Mouse (Mus musculus): ENCODE results near the gene Nav2. TPM values are rescaled to one million over a fixed set of nuclear protein-coding genes. Genes with fewer than 3 reads are reported as not detected.

Nav2 gene
- polyA plus RNA-seq, 1 experiment, result 51.7 TPM

DNA sequence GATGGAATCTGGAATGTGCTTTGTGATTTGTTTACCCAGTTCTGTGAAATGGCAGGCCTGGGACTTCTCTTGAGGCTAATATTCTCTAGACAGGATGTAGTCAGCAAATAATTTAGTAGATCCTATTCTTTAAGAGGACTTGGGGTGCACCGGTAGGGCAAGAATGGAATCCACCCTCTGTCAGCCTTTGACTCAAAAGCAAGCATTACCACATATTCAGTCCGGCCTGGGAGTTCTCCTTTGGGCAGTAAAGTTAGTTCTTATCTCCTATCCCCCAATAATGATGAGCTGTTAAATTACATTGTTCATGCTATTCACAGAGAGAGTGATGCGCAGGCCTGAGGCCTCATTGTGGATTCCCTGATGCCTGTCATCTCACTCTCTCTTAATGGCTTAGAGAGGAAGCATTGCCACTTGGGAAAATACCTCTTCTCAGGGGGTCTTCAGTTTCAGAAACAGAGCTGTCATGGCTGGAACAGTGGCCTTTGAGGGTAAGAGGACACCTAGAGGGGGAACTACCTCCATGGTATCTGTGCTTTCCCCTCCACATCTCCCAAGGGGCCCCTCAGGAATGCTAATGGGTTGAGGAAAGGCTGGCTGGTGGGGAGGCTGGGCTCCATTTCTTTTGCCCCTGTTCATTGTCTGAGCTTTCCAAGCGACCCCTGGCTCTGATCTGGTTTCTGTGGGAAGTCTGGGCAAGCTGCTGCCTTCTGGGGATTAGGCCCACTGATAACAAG is 133.0 kb downstream of the Nav2 start:
- H3K27me3 ChIP-seq (ENCODE audit: control insufficient read depth, insufficient read depth, low read length, poor library complexity, severe bottlenecking), result no peaks in the 10 kb centered on the region
- H3K9me3 ChIP-seq (replicated peaks; ENCODE audit: control insufficient read depth, insufficient read depth, low read length, poor library complexity, severe bottlenecking), result no peaks in the 10 kb centered on the region
- no peak overlapping the region for H3K27ac ChIP-seq (ENCODE audit: insufficient read depth, low read length)
- no peaks in the 10 kb centered on the region for H3K4me1 ChIP-seq (ENCODE audit: control insufficient read depth, insufficient read depth, low read length)
- H3K4me3 ChIP-seq (ENCODE audit: low read depth, low read length), result no peak overlapping the region
- H3K36me3 ChIP-seq (ENCODE audit: control insufficient read depth, insufficient read depth, low read length, poor library complexity, severe bottlenecking), result no peaks in the 10 kb centered on the region
- H3K9ac ChIP-seq (ENCODE audit: low read depth, poor library complexity, severe bottlenecking), result no peak overlapping the region
- TF ChIP-seq EP300 (IDR thresholded peaks at IDR 0.05; ENCODE audit: insufficient read depth, low read depth, low read length) (no peak), CTCF (IDR thresholded peaks at IDR 0.05; ENCODE audit: low read depth, low read length) (no peak), POLR2A (IDR thresholded peaks at IDR 0.05; ENCODE audit: insufficient read depth, low read length) (no peak)

DNA sequence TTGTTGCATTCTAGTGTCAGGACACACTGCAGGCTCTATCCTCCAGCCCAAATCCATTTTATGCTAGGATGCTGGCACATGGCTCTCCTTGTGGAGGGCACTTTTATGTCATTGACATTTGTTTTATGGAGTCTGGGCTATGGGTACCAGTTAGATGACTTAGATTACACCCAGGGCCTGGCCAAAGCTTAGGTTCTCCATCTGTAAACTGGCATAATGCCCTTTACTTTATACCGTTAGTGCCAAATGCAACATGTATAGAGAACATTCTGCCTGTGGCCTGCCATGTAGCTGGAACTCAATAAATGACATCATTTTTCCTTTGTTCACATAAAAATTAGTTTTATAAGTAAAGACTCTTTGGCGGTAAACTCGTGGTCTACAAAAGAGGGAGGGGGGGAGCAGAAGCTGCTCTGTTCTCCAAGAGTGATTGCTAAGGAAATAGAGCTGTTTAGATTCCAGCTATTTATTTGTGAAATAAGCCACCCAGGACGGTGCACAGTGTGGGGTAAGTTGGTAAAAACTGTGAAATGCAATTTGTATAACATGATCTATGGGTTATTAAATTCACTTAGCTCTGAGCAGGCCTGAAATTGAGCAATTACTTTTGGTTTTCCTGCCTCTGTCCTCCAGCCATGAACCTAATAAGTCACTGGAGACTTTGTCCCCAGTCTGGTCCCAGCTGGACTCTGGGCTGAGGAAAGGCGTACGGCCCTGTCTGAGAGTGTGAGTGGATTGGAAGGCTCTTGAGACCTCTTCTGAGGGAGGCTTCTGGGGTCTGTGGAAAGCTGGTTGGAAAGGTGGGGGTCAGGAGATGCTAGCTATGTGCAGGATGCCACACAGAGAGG is 137.2 kb downstream of the Nav2 start:
- H3K27me3 ChIP-seq (ENCODE audit: control insufficient read depth, insufficient read depth, low read length, poor library complexity, severe bottlenecking), result no peaks in the 10 kb centered on the region
- TF ChIP-seq CTCF (IDR thresholded peaks at IDR 0.05; ENCODE audit: low read depth, low read length) (no peak), POLR2A (IDR thresholded peaks at IDR 0.05; ENCODE audit: insufficient read depth, low read length) (no peak), EP300 (IDR thresholded peaks at IDR 0.05; ENCODE audit: insufficient read depth, low read depth, low read length) (no peak)
- H3K36me3 ChIP-seq (ENCODE audit: control insufficient read depth, insufficient read depth, low read length, poor library complexity, severe bottlenecking), result no peaks in the 10 kb centered on the region
- no peaks in the 10 kb centered on the region for H3K4me1 ChIP-seq (ENCODE audit: control insufficient read depth, insufficient read depth, low read length)
- H3K27ac ChIP-seq (ENCODE audit: insufficient read depth, low read length), result no peak overlapping the region
- H3K9me3 ChIP-seq (replicated peaks; ENCODE audit: control insufficient read depth, insufficient read depth, low read length, poor library complexity, severe bottlenecking), result no peaks in the 10 kb centered on the region
- H3K4me3 ChIP-seq (ENCODE audit: low read depth, low read length), result no peak overlapping the region
- H3K9ac ChIP-seq (ENCODE audit: low read depth, poor library complexity, severe bottlenecking), result no peak overlapping the region

DNA sequence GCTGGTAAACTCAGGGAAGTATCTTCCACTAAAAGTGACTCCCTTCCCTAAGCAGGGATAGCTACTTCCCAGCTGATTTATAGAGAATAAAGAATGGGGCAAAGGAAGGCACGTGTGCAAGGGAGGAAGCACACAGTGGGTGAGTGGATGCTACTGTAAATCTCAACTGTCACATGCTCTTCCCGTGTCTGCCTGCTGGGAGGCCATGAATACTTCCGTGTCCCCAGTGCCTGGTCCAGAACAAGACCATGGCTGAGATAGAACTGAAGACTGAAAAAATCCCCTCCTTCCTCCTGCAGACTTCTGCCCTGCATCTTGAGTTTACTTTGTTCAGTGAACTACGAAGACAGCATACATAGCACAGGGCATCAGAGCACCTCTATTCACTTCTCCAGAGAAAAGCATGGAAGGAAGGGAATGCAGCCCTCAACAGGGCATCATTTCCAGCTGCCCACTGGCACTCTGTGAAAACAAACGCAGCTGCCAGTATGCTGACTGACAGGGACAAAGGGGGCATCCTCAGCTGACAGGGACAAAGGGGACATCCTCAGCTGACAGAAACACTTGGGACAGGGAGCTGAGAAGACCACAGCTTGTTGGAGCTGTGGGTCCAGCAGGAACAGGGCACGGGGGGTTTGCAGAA is 138.0 kb downstream of the Nav2 start:
- no peak overlapping the region for H3K4me3 ChIP-seq (ENCODE audit: low read depth, low read length)
- H3K27ac ChIP-seq (ENCODE audit: insufficient read depth, low read length), result no peak overlapping the region
- no peaks in the 10 kb centered on the region for H3K4me1 ChIP-seq (ENCODE audit: control insufficient read depth, insufficient read depth, low read length)
- H3K9me3 ChIP-seq (replicated peaks; ENCODE audit: control insufficient read depth, insufficient read depth, low read length, poor library complexity, severe bottlenecking), result no peaks in the 10 kb centered on the region
- H3K27me3 ChIP-seq (ENCODE audit: control insufficient read depth, insufficient read depth, low read length, poor library complexity, severe bottlenecking), result no peaks in the 10 kb centered on the region
- H3K9ac ChIP-seq (ENCODE audit: low read depth, poor library complexity, severe bottlenecking), result no peak overlapping the region
- no peak for TF ChIP-seq CTCF (IDR thresholded peaks at IDR 0.05; ENCODE audit: low read depth, low read length)
- H3K36me3 ChIP-seq (ENCODE audit: control insufficient read depth, insufficient read depth, low read length, poor library complexity, severe bottlenecking), result no peaks in the 10 kb centered on the region

DNA sequence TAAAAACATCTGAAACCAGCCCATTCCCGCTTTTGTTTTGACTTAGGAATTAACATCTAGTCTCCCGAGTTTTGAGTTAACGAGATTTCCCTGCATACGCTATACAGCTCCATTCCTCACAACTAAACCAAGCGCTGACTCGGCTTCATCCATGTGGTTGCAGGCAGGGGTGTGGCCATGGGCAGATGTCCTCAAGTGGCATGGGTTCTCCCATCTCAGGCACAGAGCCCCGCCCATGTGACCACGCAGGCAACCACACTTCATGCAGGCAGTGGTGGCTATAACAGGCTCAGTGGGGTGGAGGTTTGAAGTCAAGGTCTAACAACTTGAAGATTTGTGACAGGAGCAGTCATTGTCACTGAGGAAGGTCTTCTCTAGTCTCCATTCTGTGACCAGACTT is 138.8 kb downstream of the Nav2 start:
- H3K27me3 ChIP-seq (ENCODE audit: control insufficient read depth, insufficient read depth, low read length, poor library complexity, severe bottlenecking), result no peaks in the 10 kb centered on the region

DNA sequence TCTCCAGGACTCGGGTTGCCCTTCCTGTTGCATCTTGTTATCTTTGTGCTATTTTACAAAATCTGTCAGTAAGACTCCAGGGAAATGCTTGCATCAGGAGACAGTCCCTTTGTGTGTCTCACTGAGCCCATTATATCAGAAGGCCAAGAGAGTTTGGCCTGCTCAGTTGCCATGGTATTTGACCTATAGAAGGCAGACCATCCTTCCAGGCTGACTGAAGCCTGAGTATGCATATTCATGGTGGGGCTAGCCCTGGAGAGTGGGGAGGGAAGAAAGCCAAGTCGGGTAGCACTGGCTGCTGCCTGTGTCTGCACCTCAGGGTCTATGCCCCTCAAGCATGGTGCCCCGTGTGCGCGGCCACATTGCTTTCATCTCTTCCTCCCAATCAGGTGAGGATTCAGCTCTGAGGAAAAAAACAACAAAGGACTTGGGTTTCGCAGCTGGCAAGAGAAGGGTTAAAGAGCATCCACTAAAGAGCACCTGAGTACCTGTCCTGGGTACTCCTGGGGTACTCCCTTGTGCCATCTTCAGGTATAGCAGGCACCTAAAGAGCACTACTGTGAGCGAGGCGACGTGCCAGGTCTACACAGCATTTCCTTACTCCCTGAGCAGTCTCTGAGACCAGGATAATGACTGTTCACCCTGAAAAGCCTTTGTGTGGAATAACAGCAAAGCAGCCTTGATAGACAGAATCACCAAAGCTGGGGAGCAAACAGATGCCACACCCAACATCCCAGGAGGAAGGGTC is 144.5 kb downstream of the Nav2 start:
- Histone ChIP-seq H3K4me1 (ENCODE audit: control insufficient read depth, insufficient read depth, low read length) (no peaks in the 10 kb centered on the region), H3K36me3 (ENCODE audit: control insufficient read depth, insufficient read depth, low read length, poor library complexity, severe bottlenecking) (no peaks in the 10 kb centered on the region), H3K9me3 (replicated peaks; ENCODE audit: control insufficient read depth, insufficient read depth, low read length, poor library complexity, severe bottlenecking) (no peaks in the 10 kb centered on the region), H3K27ac (ENCODE audit: insufficient read depth, low read length) (no peak overlapping the region), H3K9ac (ENCODE audit: low read depth, poor library complexity, severe bottlenecking) (no peak overlapping the region), H3K4me3 (ENCODE audit: low read depth, low read length) (no peak overlapping the region), H3K27me3 (ENCODE audit: control insufficient read depth, insufficient read depth, low read length, poor library complexity, severe bottlenecking) (no peaks in the 10 kb centered on the region)
- TF ChIP-seq CTCF (IDR thresholded peaks at IDR 0.05; ENCODE audit: low read depth, low read length), result no peak

More for the DNA sequence above, 138.8 kb downstream of the Nav2 start:
- no peak overlapping the region for H3K4me3 ChIP-seq (ENCODE audit: low read depth, low read length)
- H3K9ac ChIP-seq (ENCODE audit: low read depth, poor library complexity, severe bottlenecking), result no peak overlapping the region
- no peaks in the 10 kb centered on the region for H3K4me1 ChIP-seq (ENCODE audit: control insufficient read depth, insufficient read depth, low read length)
- TF ChIP-seq EP300 (IDR thresholded peaks at IDR 0.05; ENCODE audit: insufficient read depth, low read depth, low read length) (no peak), POLR2A (IDR thresholded peaks at IDR 0.05; ENCODE audit: insufficient read depth, low read length) (no peak), CTCF (IDR thresholded peaks at IDR 0.05; ENCODE audit: low read depth, low read length) (no peak)
- H3K27ac ChIP-seq (ENCODE audit: insufficient read depth, low read length), result no peak overlapping the region
- H3K36me3 ChIP-seq (ENCODE audit: control insufficient read depth, insufficient read depth, low read length, poor library complexity, severe bottlenecking), result no peaks in the 10 kb centered on the region
- H3K9me3 ChIP-seq (replicated peaks; ENCODE audit: control insufficient read depth, insufficient read depth, low read length, poor library complexity, severe bottlenecking), result no peaks in the 10 kb centered on the region

All from ES-Bruce4 (cell line).